ENCODE assay signal across 8 mouse cellular contexts in genomic region chr2:120126901-120127300, GRCm38 (mm10).
"Had no signal": no experiment of that assay in that cellular context is flagged by ENCODE, and none has a peak within 500 bp of the region (broad histone marks: within the 10 kb centered on the region; RNA-seq: fewer than 3 reads in every experiment).

No protein-coding gene starts in this region.

- H3K27me3 ChIP-seq: limb, embryonic 13.5 days; midbrain, embryonic 13.5 days had no signal

- H3K4me3 ChIP-seq: limb, embryonic 13.5 days; midbrain, embryonic 13.5 days had no signal

- ATAC-seq: midbrain, embryonic 13.5 days had no signal

- H3K36me3 ChIP-seq: limb, embryonic 13.5 days; midbrain, embryonic 13.5 days had no signal

- H3K4me1 ChIP-seq: midbrain, embryonic 13.5 days had no signal

- H3K9ac ChIP-seq: limb, embryonic 13.5 days; liver, embryonic 14.5 days; midbrain, embryonic 13.5 days had no signal

- H3K4me2 ChIP-seq: limb, embryonic 13.5 days; midbrain, embryonic 13.5 days had no signal

- H3K9me3 ChIP-seq: limb, embryonic 13.5 days; midbrain, embryonic 13.5 days had no signal

- DNase-seq: kidney, postnatal 25 days; layer of hippocampus, postnatal 36 days; left cerebral cortex, postnatal 4 days; right cerebral cortex, postnatal 25 days; thymus, postnatal 36 days had no signal

- H3K27ac ChIP-seq: limb, embryonic 13.5 days; liver, embryonic 14.5 days; midbrain, embryonic 13.5 days had no signal
